Mouse (Mus musculus): Measurements from ENCODE around the gene Klf12.

DNA sequence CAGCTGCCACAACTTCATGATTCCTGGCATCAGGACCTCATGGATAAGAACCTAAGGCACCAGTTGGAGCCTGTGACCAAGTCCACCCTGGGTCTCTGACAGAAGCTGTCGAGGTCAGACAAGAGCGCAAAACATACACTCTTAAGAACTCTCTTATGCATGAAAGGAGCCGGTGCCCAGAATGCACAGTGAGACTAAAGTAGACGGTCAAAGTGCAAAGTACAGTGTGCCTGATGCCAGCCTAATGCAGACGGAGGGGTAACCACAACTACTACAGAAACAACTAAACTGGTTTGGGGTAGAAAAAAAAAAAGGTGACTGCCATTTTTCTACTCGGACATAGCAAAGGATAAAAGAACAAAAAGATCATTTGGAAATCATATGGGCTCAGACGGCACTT, 47.7 kb downstream of the Klf12 start:
- TF ChIP-seq POLR2A (IDR thresholded peaks at IDR 0.05; ENCODE audit: borderline replicate concordance, extremely low read depth, low read depth, low read length) (no peak), CTCF (IDR thresholded peaks at IDR 0.05; ENCODE audit: insufficient read depth, low read length) (no peak)
